Mouse (Mus musculus) thymus, adult 2 months (tissue): ENCODE data around the gene Erg. TPM values are rescaled to one million over a fixed set of nuclear protein-coding genes. Genes with fewer than 3 reads are reported as not detected.

Experiments
- DNase-seq: peaks from one replicate; pipeline ENCODE4 v3.0.0; 2021
- H3K27ac ChIP-seq: fragments of 200-500 bp; 2 replicates; pipeline ENCODE4 v1.5.1; 2012; ENCODE audit warnings: low read length, control low read depth; ENCODE audit not compliant: control insufficient read depth, insufficient read depth
- H3K27me3 ChIP-seq: fragments of 200-500 bp; 2 replicates; pipeline ENCODE4 v1.6.1; 2012; ENCODE audit warnings: mild to moderate bottlenecking, low read length, moderate library complexity, mixed read lengths; ENCODE audit not compliant: control insufficient read depth, insufficient read depth
- H3K36me3 ChIP-seq: fragments of 200-500 bp; 2 replicates; pipeline ENCODE4 v1.6.1; 2012; ENCODE audit warnings: mild to moderate bottlenecking, low read length, moderate library complexity; ENCODE audit not compliant: control insufficient read depth, insufficient read depth
- H3K4me1 ChIP-seq: fragments of 200-500 bp; replicated peaks from 2 replicates; pipeline ENCODE4 v1.6.1; 2012; ENCODE audit warnings: low read length; ENCODE audit not compliant: control insufficient read depth, insufficient read depth
- H3K4me3 ChIP-seq: fragments of 200-500 bp; 2 replicates; pipeline ENCODE4 v1.5.1; 2012; ENCODE audit warnings: mild to moderate bottlenecking, low read length, control low read depth, moderate library complexity; ENCODE audit not compliant: control insufficient read depth, insufficient read depth
- CTCF ChIP-seq: fragments of 200-500 bp; IDR thresholded peaks from 2 replicates; pipeline ENCODE4 v1.5.1; 2012; ENCODE audit warnings: mild to moderate bottlenecking, control low read depth, low read length, moderate library complexity, borderline replicate concordance; ENCODE audit not compliant: control insufficient read depth, poor library complexity, insufficient read depth; ENCODE audit errors: extremely low read depth
- POLR2A ChIP-seq: fragments of 200-500 bp; IDR thresholded peaks from 2 replicates; pipeline ENCODE4 v1.6.1; 2012; ENCODE audit warnings: mild to moderate bottlenecking, low read length, control low read depth, moderate library complexity; ENCODE audit not compliant: control insufficient read depth, poor library complexity, insufficient read depth; ENCODE audit errors: extremely low read depth
- WGBS: fragments of 180-500 bp; shearing (Covaris S2); methylation state at CpG from one replicate; pipeline ENCODE4 v1.1.7; 2018; 5-methylcytosine and 5-hydroxymethylcytosine counted together
- polyA plus RNA-seq: library from polyadenylated mRNA; depleted of rRNA; stranded (reverse); fragments of >200 nt; gene quantifications from 2 replicates; pipeline ENCODE4 v1.2.3, GENCODE M21; 2012

Erg gene
- polyA plus RNA-seq, 1 experiment, result 4.0 TPM

DNA sequence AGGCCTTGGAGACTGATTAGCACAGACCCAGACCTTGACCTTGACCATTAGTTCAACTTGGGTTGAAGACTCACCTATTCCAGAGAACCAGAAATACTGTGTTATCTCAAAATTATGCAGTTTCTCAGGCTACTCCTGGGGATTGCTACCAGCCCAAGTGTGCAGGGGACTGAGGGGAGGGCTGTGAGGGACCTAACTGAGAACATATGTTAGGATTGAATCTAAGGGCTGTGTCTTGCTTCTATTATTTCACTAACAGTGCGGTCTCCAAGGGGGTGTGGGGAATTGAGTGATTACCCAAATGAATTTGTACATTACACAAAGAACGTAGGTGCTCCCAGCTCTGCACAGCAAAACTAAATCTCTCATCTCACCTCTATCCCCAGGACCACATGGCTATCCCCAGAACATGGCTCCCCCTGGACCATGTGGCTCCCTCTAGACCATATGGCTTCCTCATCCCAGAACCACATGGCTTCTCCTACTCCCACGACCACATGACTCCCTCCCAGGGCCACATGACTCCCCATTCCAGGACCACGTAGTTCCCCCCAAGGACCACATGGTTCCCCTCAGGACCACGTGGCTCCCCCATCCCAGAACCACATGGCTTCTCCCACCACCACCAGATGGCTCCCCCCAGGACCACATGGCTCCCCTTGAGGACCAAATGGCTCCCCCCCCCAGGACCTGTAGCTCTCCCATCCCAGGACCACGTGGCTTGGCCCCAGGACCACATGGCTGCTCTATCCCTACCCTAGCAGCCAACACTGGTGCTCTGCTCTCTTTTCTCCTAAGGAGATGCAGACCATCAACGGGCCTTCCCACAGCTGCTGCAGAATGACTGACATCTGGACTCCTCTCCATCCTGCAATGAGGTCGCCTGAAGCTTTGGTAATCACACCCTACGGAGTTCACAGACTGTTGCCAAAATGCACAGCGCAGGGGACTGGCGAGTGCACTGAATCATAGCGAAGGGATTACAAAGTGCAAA, 229.1 kb downstream of the Erg start:
- 89% methylated on average over 12 of the region's 12 CpGs for WGBS
- H3K4me1 ChIP-seq, result peaks cover 12% of the 10 kb centered on the region
- no peak for DNase-seq
- no peak overlapping the region for H3K4me3 ChIP-seq
- H3K27me3 ChIP-seq, result no peaks in the 10 kb centered on the region
- TF ChIP-seq CTCF (no peak), POLR2A (no peak)
- H3K36me3 ChIP-seq, result no peaks in the 10 kb centered on the region
- no peak overlapping the region for H3K27ac ChIP-seq

DNA sequence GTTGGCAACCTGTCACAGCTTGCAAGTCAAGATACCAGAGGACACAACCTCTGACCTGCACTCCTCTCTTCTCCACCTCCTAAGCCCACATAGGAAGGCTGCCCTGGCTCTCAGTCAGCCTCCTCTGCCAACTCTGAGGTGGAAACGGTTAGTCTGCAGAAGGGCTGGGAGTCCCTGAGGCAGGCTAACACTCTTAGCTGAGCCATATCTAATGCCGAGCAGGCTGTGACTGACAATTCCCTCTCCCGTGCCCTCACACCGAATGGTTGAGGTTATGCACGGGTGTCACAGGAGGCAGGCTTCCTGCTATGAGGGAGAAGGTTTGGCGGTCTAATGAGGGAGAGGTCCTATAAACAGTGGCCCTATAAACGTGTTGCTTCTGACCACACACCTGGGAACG, 232.6 kb downstream of the Erg start:
- no peak for DNase-seq
- 79% methylated on average over 8 of the region's 8 CpGs for WGBS
- TF ChIP-seq CTCF (no peak), POLR2A (no peak)

GRCm38 (mm10) chr16:95352266-95352665, 234.1 kb downstream of the Erg start:
- DNase-seq, result no peak
- H3K4me1 ChIP-seq, result peaks cover 12% of the 10 kb centered on the region
- no peak overlapping the region for H3K4me3 ChIP-seq
- no peaks in the 10 kb centered on the region for H3K27me3 ChIP-seq
- TF ChIP-seq POLR2A, result no peak
- no peak for TF ChIP-seq CTCF
- H3K27ac ChIP-seq, result no peak overlapping the region
- 34% methylated on average over 8 of the region's 8 CpGs for WGBS
- H3K36me3 ChIP-seq, result no peaks in the 10 kb centered on the region

More for the DNA sequence above, 232.6 kb downstream of the Erg start:
- Histone ChIP-seq H3K27ac (no peak overlapping the region), H3K36me3 (no peaks in the 10 kb centered on the region), H3K4me1 (peaks cover 7% of the 10 kb centered on the region), H3K4me3 (no peak overlapping the region), H3K27me3 (no peaks in the 10 kb centered on the region)

- TF ChIP-seq POLR2A (no peak), CTCF (peak; percentile 71; the same call in 1 of the 2 replicates)
- WGBS, result 37% methylated on average over 3 of the region's 3 CpGs
- Histone ChIP-seq H3K27ac (no peak overlapping the region), H3K36me3 (no peaks in the 10 kb centered on the region), H3K4me1 (peaks cover 12% of the 10 kb centered on the region), H3K4me3 (no peak overlapping the region), H3K27me3 (no peaks in the 10 kb centered on the region)
- DNase-seq, result peak; percentile 54
Observed at GRCm38 (mm10) chr16:95350499-95350898, 235.9 kb downstream of the Erg start.

- Histone ChIP-seq H3K4me1 (peaks cover 12% of the 10 kb centered on the region), H3K4me3 (no peak overlapping the region), H3K27ac (no peak overlapping the region), H3K27me3 (no peaks in the 10 kb centered on the region), H3K36me3 (no peaks in the 10 kb centered on the region)
- WGBS, result 65% methylated on average over 5 of the region's 5 CpGs
- TF ChIP-seq CTCF (no peak), POLR2A (no peak)
- DNase-seq, result no peak
Observed at GRCm38 (mm10) chr16:95349745-95350144, 236.6 kb downstream of the Erg start.

DNA sequence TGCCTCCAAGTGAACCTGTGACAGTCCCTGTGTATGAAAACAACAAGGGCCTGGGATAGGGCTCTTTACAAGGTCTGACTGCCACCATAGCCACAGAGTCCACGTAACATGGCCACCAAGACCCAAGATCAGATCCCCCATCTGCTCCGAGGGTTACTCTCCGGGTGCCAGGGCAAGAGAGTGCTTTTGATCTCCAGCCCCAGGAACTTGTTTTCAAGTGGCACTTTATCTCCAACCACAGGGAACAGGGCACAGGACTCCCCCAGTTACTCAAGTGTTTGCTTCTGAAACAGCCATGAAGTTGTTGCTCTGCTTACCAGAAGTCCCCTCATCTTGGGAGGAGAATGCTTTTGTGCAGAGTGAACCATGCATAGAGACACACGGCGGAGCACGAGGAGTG, 237.0 kb downstream of the Erg start:
- WGBS, result 63% methylated on average over 6 of the region's 6 CpGs
- Histone ChIP-seq H3K27me3 (no peaks in the 10 kb centered on the region), H3K36me3 (no peaks in the 10 kb centered on the region), H3K4me1 (peaks cover 12% of the 10 kb centered on the region), H3K27ac (no peak overlapping the region), H3K4me3 (no peak overlapping the region)
- DNase-seq, result no peak
- TF ChIP-seq CTCF (no peak), POLR2A (no peak)
